Mouse (Mus musculus): ENCODE measurements around the gene Wdhd1. TPM values are rescaled to one million over a fixed set of nuclear protein-coding genes. Genes with fewer than 3 reads are reported as not detected.

Gene Wdhd1
- polyA plus RNA-seq, 1 experiment from 2014 or later: 13.4 TPM

DNA sequence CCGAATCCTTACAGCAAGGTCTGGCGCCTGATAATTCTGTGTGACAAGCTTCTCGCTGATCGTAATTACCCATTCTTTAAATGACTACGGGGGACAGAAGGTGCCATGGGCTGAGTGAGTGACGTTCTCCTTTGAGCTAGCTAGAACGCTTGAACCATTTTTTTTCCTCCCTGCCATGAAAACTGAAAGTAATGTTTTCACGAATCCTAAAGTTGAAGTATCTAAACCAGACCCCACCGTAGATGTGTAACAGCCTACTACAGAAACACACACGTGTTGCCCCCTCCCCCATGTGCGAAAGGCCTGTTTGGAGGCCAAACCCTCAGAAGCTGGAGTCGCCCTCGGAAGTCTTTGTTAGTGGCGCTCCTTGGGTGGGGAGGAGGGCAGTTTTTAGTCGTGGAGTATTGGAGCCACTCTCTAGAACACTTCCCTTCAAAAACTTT, 22.2 kb upstream of the Wdhd1 start:
- Histone ChIP-seq H3K36me3 (no peaks in the 10 kb centered on the region), H3K27ac (replicated peaks) (peak overlapping the region; percentile 99), H3K4me1 (replicated peaks) (peaks cover 34% of the 10 kb centered on the region), H3K9me3 (no peaks in the 10 kb centered on the region), H3K27me3 (no peaks in the 10 kb centered on the region), H3K4me2 (peak overlapping the region; percentile 68), H3K9ac (peak overlapping the region; percentile 96), H3K4me3 (peak overlapping the region; percentile 86)
- 0% methylated on average over 15 of the region's 15 CpGs for WGBS
- ATAC-seq (ENCODE audit: low FRiP score, low read depth): peak; percentile 49; the same call in 1 of the 2 replicates

GRCm38 (mm10) chr14:47298408-47298792, 21.7 kb upstream of the Wdhd1 start:
- WGBS: under 1% methylated on average over 32 of the region's 38 CpGs
- Histone ChIP-seq H3K4me3 (peak overlapping the region; percentile 86), H3K4me2 (peak overlapping the region; percentile 68), H3K27me3 (no peaks in the 10 kb centered on the region), H3K27ac (replicated peaks) (peak overlapping the region; percentile 99), H3K9me3 (no peaks in the 10 kb centered on the region), H3K36me3 (no peaks in the 10 kb centered on the region), H3K4me1 (replicated peaks) (peaks cover 32% of the 10 kb centered on the region), H3K9ac (peak overlapping the region; percentile 96)
- ATAC-seq (ENCODE audit: low FRiP score, low read depth): peak; percentile 81

DNA sequence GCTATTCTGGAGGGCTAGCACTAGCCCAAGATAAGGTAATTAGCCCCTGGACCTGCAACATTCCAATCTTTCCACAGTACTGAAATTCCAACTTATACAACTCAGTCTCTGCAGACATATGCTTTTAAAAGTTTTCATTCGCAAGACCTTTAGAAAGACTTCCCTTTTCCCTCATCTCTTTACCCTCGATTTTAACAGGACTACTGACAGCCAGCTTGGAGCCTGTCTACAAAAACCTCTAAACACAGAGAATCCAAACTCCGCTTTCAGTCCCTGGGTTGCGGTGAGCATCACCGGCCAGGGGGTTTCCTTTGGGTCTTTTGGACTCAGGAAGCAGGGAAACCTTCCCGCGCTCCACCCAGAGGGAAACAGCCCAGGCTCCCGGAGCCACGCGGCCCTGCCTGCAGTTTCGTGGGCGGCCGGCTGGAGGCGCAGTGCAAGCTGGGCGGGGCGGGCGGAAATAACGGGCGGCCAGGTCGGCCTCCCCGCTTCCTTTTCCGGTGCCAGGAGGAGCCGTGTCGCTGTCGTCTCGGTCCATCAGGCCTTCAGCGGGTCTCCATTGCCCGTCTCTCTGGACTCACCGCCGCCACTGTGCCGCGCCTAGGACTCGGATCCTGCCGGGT, 21.2 kb upstream of the Wdhd1 start, which contains the start of gene Mapk1ip1l:
Gene Mapk1ip1l (plus strand): TSS at position 482 of the 623 bp plus-strand sequence.
- H3K4me2 ChIP-seq: peak within 1 kb of the TSS; percentile 68
- H3K9ac ChIP-seq: peak within 1 kb of the TSS; percentile 96
- peaks cover 27% of the 10 kb centered on the region for H3K4me1 ChIP-seq (replicated peaks)
- peak; percentile 95 for ATAC-seq (ENCODE audit: low FRiP score, low read depth)
- no peaks in the 10 kb centered on the region for H3K36me3 ChIP-seq
- no peaks in the 10 kb centered on the region for H3K9me3 ChIP-seq
- peak within 1 kb of the TSS; percentile 86 for H3K4me3 ChIP-seq
- peak within 1 kb of the TSS; percentile 99 for H3K27ac ChIP-seq (replicated peaks)
- no peaks in the 10 kb centered on the region for H3K27me3 ChIP-seq
- WGBS: under 1% methylated on average over 34 of the region's 34 CpGs

GRCm38 (mm10) chr14:47296232-47296631, 19.6 kb upstream of the Wdhd1 start:
- Histone ChIP-seq H3K9me3 (no peaks in the 10 kb centered on the region), H3K27ac (replicated peaks) (no peak overlapping the region), H3K4me1 (replicated peaks) (peaks cover 26% of the 10 kb centered on the region), H3K27me3 (no peaks in the 10 kb centered on the region), H3K36me3 (no peaks in the 10 kb centered on the region), H3K9ac (no peak overlapping the region), H3K4me3 (no peak overlapping the region), H3K4me2 (no peak overlapping the region)
- ATAC-seq (ENCODE audit: low FRiP score, low read depth): no peak
- WGBS: 83% methylated on average over 2 of the region's 2 CpGs

DNA sequence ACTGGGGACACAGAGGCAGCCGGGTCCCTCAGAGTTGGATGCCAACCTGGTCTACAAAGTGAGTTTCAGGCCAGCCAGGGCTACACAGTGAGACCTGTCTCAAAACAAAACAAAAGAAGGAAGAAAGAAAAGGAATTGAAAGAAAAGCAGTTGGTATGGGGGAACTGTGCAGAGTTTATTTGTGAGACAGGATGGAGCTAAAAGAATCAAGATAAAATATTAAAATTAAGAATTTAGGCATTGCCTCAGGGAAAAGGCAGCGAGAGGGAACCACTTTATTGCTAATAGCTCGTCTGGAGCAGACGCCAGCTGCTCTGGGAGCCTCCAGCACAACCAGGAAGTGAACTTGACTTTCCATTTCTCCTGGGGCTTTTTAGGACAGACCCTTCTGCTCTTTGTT, 17.5 kb upstream of the Wdhd1 start:
- no peak overlapping the region for H3K4me3 ChIP-seq
- 38% methylated on average over 4 of the region's 4 CpGs for WGBS

DNA sequence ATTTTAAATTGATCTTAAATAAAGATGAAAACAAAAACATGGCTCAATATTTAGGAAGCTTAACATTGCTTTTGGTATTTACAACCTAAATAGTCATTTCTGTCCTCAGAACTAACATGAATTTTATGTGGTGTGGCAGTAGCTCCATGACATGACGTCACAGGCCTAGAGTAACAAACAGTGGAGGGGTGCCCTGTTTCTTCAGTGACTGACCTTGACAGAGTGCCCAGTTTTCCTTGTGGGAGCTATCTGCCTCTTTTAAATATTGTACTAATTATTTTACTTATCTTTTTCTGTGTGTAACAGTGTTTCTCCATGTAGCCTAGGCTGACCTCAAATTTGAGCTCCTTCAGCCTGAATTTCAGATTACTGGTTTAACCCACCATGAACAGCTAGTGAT, 15.1 kb upstream of the Wdhd1 start:
- no peaks in the 10 kb centered on the region for H3K4me1 ChIP-seq (replicated peaks)
- peaks cover 11% of the 10 kb centered on the region; the same call in 1 of the 2 replicates for H3K36me3 ChIP-seq
- no peak overlapping the region for H3K9ac ChIP-seq
- no peak overlapping the region for H3K4me3 ChIP-seq
- 76% methylated on average over 1 of the region's 1 CpGs for WGBS
- ATAC-seq (ENCODE audit: low FRiP score, low read depth): no peak
- H3K27me3 ChIP-seq: no peaks in the 10 kb centered on the region
- no peak overlapping the region for H3K4me2 ChIP-seq
- no peak overlapping the region for H3K27ac ChIP-seq (replicated peaks)
- H3K9me3 ChIP-seq: no peaks in the 10 kb centered on the region

More for the DNA sequence above, 17.5 kb upstream of the Wdhd1 start:
- Histone ChIP-seq H3K4me2 (no peak overlapping the region), H3K27ac (replicated peaks) (no peak overlapping the region), H3K27me3 (no peaks in the 10 kb centered on the region), H3K36me3 (peaks cover 11% of the 10 kb centered on the region; the same call in 1 of the 2 replicates), H3K4me1 (replicated peaks) (peaks cover 7% of the 10 kb centered on the region), H3K9me3 (no peaks in the 10 kb centered on the region), H3K9ac (no peak overlapping the region)
- ATAC-seq (ENCODE audit: low FRiP score, low read depth): no peak

DNA sequence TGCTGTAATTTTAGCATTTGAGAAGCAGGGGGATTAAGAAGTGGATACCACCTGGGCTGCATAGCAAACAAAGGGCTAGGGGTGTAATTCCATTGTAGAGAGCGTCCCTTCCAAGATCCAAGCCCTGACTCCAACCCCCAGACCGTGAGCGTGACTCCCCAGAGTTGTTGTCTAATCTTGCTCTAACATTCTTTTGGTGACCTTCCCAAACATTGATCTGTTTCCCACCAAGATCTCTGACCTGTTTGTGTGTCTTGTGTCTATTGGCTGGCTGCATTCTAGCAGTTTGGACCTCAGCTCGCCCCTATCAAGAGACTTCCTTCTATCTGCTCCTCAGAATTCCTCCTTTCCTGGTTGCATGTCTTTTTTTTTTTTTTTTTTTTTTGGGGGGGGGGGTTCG, 10.4 kb upstream of the Wdhd1 start:
- H3K36me3 ChIP-seq: peaks cover 11% of the 10 kb centered on the region; the same call in 1 of the 2 replicates
- H3K9me3 ChIP-seq: no peaks in the 10 kb centered on the region
- no peak overlapping the region for H3K27ac ChIP-seq (replicated peaks)
- WGBS: 93% methylated on average over 4 of the region's 5 CpGs
- no peak overlapping the region for H3K4me3 ChIP-seq
- H3K9ac ChIP-seq: no peak overlapping the region
- no peaks in the 10 kb centered on the region for H3K4me1 ChIP-seq (replicated peaks)
- H3K4me2 ChIP-seq: no peak overlapping the region
- ATAC-seq (ENCODE audit: low FRiP score, low read depth): no peak
- H3K27me3 ChIP-seq: no peaks in the 10 kb centered on the region

GRCm38 (mm10) chr14:47286215-47286614, 9.6 kb upstream of the Wdhd1 start:
- no peak overlapping the region for H3K9ac ChIP-seq
- H3K27me3 ChIP-seq: no peaks in the 10 kb centered on the region
- H3K4me1 ChIP-seq (replicated peaks): no peaks in the 10 kb centered on the region
- H3K4me3 ChIP-seq: no peak overlapping the region
- no peak for ATAC-seq (ENCODE audit: low FRiP score, low read depth)
- peaks cover 11% of the 10 kb centered on the region; the same call in 1 of the 2 replicates for H3K36me3 ChIP-seq
- no peaks in the 10 kb centered on the region for H3K9me3 ChIP-seq
- WGBS: 80% methylated on average over 1 of the region's 1 CpGs
- H3K4me2 ChIP-seq: no peak overlapping the region
- H3K27ac ChIP-seq (replicated peaks): no peak overlapping the region

- no peaks in the 10 kb centered on the region for H3K4me1 ChIP-seq (replicated peaks)
- H3K27me3 ChIP-seq: no peaks in the 10 kb centered on the region
- H3K9me3 ChIP-seq: no peaks in the 10 kb centered on the region
- H3K4me2 ChIP-seq: no peak overlapping the region
- H3K27ac ChIP-seq (replicated peaks): no peak overlapping the region
- peaks cover 6% of the 10 kb centered on the region; the same call in 1 of the 2 replicates for H3K36me3 ChIP-seq
- ATAC-seq (ENCODE audit: low FRiP score, low read depth): no peak
- 97% methylated on average over 2 of the region's 2 CpGs for WGBS
- no peak overlapping the region for H3K4me3 ChIP-seq
- no peak overlapping the region for H3K9ac ChIP-seq
Observed at GRCm38 (mm10) chr14:47285271-47285670, 8.6 kb upstream of the Wdhd1 start.

- Histone ChIP-seq H3K36me3 (no peaks in the 10 kb centered on the region), H3K9me3 (no peaks in the 10 kb centered on the region), H3K9ac (no peak overlapping the region), H3K27ac (replicated peaks) (no peak overlapping the region), H3K4me3 (no peak overlapping the region), H3K27me3 (no peaks in the 10 kb centered on the region), H3K4me2 (no peak overlapping the region), H3K4me1 (replicated peaks) (peaks cover under 1% of the 10 kb centered on the region; the same call in 1 of the 2 replicates)
- no peak for ATAC-seq (ENCODE audit: low FRiP score, low read depth)
- 89% methylated on average over 7 of the region's 7 CpGs for WGBS
Observed at GRCm38 (mm10) chr14:47283568-47283967, 6.9 kb upstream of the Wdhd1 start.

DNA sequence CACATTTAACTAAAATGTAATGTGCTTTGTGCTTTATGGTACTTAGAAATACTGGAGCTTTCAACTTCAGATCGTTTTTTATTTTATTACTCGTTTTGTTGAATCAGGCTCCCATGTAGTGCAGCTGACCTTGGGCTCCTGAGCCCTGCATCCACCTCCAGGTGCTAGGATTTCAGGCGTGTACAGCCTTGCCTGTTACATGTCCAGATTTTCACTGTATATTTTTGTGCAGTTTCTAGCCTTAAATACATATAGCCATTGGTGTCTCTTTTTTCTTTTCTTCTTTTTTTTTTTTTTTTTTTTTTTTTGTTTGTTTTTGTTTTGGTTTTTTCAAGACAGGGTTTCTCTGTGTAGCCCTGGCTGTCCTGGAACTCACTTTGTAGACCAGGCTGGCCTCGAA, 4.9 kb upstream of the Wdhd1 start:
- Histone ChIP-seq H3K27ac (replicated peaks) (no peak overlapping the region), H3K4me1 (replicated peaks) (peaks cover 12% of the 10 kb centered on the region), H3K9me3 (no peaks in the 10 kb centered on the region), H3K9ac (no peak overlapping the region), H3K4me2 (no peak overlapping the region), H3K27me3 (no peaks in the 10 kb centered on the region), H3K4me3 (no peak overlapping the region), H3K36me3 (no peaks in the 10 kb centered on the region)
- ATAC-seq (ENCODE audit: low FRiP score, low read depth): no peak
- WGBS: 96% methylated on average over 4 of the region's 4 CpGs

GRCm38 (mm10) chr14:47279058-47279457, 2.4 kb upstream of the Wdhd1 start:
- Histone ChIP-seq H3K27ac (replicated peaks) (no peak overlapping the region), H3K9ac (no peak overlapping the region), H3K4me2 (no peak overlapping the region), H3K9me3 (no peaks in the 10 kb centered on the region), H3K36me3 (no peaks in the 10 kb centered on the region), H3K4me3 (no peak overlapping the region), H3K4me1 (replicated peaks) (peaks cover 25% of the 10 kb centered on the region), H3K27me3 (no peaks in the 10 kb centered on the region)
- ATAC-seq (ENCODE audit: low FRiP score, low read depth): no peak
- 77% methylated on average over 2 of the region's 2 CpGs for WGBS

All from hindbrain, embryonic 15.5 days (tissue).